Mouse (Mus musculus) cerebellum, adult 8-10 months (tissue): ENCODE data around the gene Cacng1.
A peak's percentile ranks its signal among the peaks of the same experiment; 100 is the strongest.

ENCODE experiments used
- DNase-seq: peaks from one replicate; pipeline ENCODE4 v3.0.0; 2022

The Cacng1 gene

DNA sequence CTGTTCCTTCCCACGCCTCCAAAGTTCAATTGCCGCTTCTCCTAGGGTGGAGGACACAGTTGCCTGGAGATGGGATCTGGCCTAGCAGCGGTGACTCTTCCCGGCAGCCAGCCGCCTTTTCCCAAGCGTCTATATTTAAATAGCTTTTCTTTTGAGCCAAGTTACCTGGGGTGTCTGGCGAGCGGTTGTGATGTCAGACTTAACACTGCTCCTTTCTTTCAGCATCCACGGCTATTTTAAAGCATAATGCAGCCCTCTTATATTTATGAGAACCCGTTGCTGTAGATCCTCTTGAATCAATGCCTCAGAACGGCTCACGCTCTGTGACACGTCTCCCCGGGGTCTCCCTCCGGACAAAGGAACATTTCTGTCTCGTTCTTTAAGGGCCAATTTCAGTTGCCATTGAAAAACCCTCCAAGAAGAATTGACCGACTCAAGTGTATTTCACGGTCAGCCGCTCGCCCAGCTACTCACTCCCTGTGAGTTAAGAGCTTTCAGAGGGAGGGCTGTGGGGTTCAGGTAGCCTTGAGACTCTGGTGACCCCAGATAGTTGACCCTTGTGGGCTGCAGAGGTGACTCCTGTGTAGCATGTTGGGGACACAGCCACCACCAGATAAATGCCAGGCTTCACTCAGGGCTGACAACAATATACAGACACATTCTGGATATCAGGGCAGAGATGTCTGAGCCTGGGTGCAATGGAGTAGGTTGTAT, 8.3 kb downstream of the Cacng1 start:
- DNase-seq: no peak

DNA sequence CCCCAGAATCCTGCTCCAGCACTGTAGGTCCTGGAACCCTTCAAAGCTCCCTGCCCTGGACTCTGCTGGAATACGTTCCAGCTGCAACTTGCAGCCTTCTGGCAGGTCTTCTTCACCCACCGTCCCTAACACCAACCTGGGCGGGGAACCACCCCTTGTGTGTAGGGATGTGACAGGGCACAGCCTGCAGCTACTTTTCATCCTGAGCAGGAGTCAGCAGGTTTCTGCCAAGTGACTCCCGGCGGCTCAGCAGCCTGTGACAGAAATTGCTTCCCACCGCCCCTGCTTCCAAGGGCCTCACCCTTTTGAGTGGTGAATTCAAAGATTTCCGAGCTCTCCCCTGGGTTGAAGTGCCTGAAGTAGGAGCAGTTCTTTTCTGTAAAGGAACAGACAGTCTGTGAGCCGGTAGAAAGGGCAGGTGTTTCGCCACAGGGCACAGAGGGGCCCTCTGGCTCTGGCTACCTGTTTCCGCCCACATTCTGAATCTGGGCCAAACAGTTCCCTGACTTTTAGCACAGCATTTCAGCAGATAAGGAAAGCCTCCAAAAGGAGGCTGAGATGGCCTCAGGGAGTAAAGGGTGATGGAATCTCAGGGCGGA, 10.7 kb downstream of the Cacng1 start:
- DNase-seq: peak; percentile 47

DNA sequence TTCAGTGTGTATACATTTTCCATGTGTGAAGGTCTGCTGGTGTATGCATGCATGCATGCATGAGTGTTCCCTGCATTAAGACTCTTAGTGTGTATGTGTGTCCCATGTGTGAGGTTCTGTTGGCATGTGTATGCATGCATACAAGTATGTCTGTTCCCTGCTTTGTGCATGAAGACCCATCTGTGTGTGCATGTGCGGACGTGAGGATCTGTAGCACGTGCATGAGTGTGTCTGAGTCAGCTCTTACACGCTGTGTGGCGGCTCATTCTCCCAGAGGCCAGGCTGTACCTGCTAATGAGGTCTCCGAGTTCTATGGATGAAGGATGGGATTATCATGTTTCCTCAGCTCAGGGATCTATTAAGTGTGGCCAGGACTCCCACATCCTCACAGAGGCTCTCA, 11.3 kb downstream of the Cacng1 start:
- DNase-seq: no peak

DNA sequence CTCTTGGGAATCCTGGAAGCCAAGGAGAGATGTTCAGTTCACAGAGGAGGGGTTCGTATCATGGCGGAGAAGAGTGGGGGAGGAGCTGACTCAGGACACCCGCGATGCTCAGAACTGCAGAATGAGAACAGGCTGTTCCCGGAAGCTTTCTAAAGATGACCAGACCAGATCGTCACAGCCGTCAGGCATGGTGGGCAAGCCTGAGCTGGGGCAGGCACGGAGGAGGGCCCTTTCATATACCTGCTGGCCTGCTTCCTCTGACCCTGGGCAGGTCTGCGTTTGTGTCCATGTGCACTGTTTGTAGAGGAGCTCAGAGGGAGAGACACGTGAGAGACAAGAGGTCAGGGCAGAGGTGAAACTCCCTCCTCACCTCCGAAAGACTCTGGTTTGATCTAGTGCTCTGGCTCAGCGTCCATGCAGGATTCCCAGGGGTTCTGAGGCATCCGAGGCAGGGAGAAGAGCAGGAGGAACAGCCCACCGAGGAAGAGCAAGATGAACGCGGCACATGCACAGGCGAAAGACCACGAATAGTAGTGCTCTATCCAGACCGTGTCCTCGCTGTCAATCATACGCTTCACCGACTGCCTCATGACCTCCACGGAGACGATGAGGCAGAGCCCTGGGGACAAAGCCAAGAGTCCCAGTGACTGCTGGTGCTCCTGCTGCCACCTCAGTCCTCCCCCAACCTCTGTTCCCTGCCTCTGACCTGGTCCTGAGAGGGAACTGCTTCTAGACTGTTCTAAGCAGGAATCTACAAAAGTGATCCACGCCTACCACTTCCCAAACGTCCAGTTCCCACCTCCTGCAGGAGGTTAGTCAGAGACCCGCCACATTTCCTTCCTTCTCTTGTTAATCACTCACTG, 12.8 kb downstream of the Cacng1 start:
- no peak for DNase-seq

DNA sequence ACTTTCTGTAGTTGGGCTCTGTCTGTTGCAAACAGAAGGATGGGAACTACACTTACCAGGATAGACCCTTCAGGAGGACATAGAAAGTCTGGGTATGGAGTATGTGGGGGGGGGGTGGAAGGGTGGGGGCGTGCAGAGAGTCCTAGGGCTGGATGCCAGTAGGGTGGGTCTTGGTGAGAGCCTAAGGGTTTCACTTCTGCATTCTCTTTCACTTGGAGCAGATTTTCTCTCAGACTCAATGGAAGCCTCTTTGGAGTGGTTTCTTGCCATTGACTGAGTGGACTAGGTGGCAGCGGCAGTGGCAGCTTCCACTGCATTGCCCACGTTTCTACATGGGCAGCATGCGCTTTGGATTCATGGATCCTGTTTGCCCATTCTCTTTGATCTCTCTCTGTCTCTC, 16.4 kb downstream of the Cacng1 start:
- no peak for DNase-seq

DNA sequence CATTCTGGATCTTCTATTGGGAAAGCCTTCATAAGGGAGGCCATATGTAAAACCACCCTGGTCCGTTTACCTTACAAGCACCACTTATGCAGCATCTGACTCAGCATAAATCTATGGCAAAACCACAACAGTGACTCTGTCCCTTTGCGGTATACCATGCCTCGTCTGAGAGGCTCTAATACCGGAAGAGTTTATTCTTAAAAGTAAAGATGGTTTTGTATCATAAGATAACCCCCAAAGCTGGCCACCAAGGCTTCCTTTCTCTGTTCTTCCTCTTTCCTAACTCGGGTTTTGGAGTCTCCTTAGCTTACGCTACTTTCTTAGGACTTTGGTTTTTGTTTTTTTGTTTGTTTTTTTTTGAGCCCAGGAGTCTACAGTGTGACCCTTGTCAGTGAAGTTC, 23.0 kb downstream of the Cacng1 start:
- DNase-seq: no peak

DNA sequence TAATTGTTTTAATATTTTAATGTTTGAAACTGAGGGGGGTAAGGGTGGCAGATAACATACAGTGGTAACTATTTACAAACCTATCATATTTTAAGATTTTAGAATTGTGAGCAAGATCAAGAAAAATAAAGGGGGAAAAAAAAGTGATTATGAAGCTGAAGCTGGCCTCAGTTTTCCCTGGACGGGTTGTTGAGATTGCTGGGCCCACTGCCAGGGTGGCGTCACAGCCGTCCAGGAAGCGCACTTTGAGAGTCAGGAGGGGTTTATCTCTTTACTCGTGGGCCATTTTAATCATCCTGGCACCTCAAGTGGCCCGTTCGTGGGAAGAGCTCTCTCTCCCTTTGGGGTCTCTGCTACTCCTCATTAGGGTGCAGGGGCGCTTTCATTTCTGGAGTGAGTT, 24.8 kb downstream of the Cacng1 start:
- no peak for DNase-seq

DNA sequence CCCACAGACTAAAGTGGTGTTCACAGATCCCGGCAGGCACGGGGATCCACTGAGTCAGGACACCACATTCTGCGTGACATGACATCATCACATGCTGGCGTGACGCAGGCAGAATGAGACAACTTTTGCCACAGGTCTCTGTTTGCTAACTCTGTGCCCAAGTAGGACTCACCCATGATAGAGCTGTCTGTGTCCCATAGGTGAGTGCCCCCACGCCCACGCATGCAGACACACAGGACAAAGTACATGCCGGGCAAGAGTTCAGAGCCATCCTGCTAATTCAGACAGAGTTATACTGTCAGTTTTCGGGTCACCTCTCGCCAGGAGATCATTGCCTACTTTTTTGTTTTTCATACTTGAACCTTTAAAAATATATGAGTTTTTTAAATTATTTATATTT, 27.8 kb downstream of the Cacng1 start:
- no peak for DNase-seq

DNA sequence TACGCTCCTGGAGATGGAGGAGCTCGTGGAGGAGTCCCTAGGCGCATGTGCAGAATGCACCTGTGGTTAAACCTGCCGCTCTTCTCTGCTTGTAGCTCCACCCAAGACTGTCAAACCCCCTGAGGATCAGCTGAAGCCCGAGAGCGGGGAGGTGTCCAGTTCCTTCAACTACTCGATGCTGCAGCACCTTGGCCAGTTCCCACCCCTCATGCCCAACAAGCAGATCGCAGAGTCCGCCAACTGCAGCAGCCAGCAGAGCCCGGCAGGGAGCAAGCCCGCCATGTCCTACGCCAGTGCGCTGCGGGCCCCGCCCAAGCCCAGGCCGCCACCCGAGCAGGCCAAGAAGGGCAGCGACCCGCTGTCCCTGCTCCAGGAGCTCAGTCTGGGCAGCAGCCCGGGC, 30.0 kb downstream of the Cacng1 start:
- DNase-seq: no peak

DNA sequence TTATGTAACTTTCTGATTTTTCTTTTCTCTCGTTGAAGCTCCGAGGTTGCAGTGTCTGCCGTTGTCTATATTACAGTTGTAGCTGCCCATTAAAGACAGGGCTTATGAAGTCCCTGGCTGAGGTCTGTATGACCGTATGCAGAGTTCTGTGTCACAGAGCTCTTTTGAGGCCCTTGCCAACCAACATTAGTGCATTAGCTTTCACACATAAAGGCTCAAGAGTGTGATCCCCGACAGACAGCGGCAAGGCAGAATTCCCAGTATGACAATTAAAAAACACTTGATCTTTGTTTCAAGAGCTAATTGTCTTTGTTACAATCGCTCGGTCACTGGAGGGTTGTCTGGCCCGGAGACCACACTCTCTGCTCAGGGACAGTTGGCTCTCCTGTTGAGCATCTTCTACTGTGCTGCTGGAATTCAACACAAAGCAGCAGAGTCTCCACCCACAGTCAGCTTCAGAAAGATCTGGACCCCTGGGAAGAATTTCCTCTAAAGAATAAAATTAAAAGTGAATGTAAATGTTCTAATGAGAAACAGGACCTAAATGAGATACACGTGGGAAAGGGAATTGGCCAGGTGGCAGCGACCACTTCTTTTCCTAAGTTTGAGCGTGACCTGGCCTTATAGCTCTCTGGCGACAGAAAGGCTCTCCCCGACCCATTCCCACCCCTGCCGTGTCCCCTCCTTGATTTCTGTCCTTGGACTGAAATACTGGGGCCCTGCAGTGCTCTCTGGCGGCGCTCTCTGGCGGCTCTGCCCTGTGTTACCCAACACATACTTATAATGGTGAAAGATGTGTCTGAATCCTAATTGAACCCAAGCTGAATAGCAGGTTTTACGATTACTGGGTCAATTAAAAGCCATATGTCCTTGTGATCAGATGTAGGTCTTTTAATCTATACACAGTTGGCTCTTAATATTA, 32.5 kb downstream of the Cacng1 start:
- no peak for DNase-seq

DNA sequence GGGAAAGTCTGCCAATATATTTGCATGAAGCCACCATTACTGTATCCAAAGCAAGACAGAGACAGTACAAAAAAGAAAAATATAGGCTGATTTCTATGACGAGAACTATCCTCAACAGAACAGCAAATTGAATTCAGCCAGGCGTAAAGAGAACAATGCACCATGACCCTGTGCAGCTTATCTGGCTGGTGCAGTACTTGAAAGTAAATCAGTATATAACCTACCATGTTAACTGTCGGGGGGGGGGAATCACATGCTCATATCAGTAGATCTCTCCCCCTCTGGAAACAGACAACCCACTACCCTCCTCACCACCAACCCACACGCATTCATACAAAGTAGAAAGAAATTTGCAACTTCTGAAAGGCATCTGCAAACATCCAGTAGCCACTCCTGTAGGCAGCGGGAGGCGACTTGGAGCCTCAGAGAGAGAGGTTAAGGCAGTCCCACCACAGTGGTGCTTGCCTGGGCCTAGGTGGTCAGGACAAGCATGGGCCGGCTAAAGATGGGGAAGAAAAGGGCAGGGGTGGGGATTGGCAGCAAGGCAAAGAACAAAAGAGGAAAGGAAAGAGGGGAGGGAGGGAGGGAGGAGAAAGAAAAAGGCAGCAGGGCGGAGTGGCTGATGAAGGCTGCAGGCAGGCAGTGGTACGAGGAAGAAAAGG, 33.5 kb downstream of the Cacng1 start:
- no peak for DNase-seq

DNA sequence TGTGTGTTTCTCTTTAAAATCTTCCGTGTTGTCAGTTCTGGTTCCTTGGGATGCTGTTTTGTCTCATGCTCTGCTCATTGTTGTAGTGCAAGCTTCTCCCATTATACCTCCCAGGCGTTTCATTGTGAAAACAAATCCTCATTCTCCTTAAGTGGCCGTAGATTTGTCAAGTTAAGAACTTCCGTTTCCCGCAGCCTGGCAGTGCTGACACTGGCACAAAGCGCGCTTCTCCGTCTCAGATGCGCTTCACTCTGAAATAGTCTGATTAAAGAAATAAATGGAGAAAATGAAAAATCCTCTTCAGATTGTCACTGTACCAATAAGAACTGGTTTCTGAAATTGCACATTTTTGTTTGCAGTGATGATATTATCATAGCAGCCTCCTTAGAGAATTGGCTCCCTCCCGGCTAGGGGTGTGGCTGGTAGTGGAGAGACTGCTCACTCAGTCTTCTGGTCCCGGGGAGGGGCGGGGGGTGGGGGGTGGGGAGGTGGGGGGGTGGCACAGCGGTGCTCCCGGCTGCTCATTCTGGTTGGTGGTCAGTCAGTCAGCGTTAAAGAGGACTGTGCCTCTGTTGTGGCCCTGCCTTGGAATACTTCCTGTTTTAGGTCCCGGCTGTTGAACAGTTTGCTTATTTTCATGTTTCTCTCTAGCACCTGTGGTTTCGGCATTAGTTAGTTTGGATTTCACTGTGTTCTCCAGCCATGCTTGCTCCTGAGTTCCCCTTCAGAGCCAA, 39.9 kb downstream of the Cacng1 start:
- no peak for DNase-seq

DNA sequence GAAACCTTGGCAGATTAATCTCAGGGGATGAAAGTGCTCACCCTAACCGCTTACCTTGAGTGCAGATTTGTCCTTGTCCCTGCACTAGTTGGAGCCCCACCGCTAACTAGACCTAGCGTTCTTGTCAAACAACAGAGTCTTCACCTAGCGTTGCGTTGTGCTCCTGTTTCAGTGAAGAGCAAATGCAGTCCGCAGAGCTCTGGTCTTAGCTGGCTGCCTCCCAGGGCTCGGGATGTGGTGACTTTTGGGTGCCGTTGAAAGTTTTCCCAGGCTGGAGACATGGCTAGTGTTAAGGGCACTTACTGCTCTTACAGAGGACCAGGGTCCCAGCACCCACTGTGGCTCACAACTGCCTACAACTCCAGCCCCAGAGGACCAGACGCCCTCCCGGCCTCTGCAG, 41.1 kb downstream of the Cacng1 start:
- no peak for DNase-seq

DNA sequence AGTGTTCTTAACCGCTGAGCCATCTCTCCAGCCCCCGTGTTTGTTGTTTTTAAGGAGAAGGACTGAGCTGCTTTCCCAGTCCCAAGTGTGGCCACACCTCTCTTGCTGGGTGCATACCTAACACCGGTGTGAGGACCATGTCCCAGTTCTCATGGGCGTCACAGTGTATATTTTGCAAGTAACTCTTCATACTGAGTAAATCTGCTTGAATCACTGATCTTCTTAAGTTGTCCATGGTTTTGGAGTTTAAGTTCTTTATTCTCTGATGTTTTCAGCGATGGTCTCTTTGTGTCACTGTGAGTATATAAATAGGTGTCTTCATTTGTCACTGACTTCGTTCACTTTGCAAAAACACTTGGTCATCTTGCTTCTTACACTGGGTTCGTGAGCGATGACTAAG, 41.7 kb downstream of the Cacng1 start:
- no peak for DNase-seq

DNA sequence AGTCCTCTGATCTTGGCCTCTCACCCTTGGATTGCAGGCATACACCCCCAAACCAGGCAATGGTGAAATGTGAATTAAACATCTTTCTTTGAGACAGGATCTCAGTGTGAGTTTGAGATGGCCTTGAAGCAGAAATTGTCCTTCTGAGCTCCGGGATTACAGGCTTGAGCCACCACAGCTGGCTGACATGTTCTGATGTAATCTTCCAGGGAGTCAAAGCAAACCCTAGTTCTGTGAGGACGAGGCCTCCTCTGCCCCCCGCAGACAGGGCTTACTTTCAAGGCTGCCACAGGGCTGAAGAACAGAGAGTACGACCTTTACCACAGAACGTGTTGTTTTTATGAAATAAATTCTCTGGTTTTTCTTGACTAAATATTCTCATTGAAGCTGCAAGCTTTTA, 42.3 kb downstream of the Cacng1 start:
- no peak for DNase-seq

DNA sequence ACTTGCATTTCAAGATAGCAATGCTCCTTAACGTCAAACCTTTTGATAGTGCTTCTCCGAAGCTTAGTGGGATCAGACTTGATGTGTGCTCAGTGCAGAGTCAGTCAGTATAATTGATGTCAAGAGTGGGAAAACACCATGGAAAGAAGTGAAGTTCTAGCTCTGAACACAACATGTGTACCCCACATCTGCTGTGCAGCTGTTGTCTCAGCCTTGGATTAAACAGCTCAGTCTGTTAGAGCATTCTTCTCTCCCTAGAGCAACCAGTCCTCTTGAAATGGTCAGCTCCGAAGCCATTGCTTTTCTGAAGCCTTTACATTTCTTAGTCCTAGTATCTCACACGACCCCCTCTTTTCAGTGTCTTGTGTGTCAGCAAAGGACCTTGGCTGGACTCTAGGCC, 47.3 kb downstream of the Cacng1 start:
- DNase-seq: no peak

DNA sequence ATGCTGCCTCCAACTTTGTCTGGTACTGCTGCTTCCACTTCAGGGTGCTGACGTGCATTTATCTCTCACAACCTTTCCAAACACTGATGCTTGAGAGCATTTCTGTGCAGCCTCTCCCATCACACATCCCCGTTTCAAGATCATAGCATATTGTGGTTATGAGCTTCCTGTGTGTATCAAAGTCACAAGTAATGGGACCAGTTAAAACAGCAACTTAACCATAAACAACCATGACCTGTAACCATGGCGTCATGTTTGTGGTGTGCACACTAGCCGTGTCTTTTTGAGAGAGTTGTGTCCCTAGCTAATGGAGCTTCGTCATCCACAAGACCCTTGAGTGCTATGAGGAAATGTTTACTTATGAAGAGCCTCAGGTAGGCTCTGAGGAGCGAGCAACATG, 48.1 kb downstream of the Cacng1 start:
- no peak for DNase-seq

DNA sequence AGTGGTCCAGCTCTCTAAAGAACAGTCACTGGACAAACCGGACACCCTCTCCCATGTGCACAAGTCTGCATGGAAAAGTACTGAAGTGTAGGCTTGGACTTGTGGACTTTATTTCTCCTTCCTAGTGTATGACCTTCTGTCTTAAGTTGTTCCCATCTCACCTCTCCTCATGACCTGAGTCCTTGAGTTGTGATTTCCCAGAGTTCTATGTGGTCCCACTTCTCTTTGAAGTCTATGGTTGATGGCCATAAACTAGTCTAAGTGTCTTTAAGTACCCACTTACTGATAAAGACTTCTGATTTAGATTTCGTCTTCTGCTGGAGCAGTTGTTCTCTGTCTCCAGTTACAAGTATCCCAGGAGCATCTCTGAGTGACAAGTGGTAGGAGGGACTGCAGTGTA, 48.8 kb downstream of the Cacng1 start:
- no peak for DNase-seq

DNA sequence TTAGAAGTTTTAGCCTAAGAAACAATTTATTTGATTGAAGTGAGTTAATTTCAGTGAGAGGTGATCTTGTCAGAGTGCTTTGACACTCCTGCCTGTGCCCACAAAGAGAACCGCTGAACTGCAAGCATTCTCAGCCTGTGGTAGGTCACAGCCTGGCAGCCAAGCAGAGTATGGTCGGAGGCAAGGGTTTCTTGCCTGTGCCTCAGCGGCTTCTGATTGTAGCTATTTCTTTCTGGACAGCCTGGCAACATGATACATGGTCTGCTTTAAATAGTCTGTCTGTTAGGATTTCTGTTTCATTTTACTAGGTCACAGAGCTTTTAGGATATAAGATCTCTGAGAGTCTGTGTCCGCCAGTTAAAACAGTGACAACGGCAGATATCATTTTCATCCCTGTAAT, 53.7 kb downstream of the Cacng1 start:
- DNase-seq: no peak

DNA sequence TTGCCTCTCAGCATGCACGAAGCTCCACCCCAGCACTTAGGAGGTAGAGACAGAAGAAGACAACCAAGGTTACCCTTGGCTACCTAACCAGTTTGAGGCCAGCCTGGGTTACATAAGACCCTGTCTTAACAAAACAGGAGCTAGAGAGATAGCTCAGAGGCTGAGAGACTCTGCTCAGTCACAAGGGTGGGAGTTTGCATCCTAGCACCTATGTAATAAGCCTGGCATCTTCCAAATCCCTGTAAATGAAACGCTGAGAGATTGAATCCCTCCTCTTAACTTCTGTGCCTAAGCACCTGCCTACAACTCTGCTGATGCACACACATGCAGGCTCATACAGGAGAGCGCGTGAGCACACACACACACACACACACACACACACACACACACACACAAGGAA, 55.9 kb downstream of the Cacng1 start:
- DNase-seq: no peak

DNA sequence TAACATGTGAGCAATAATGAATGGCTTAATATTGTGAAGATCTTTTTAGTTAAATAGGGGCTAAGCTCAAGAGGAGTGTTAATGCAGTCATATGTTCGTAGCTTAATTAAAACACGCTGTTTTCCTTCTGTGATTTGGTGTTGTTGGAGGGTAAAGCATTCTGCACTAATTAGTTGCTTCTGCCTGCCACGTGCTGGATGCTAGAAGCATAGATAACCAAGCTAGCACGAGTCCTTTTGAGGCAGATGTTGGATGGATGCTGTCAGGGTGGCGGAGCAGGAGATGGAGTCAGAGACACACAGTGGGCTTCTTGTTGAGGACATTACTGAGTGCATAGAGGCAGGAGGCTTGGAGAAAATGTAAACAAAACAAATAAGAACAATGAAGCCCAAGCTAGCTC, 59.2 kb downstream of the Cacng1 start:
- no peak for DNase-seq

DNA sequence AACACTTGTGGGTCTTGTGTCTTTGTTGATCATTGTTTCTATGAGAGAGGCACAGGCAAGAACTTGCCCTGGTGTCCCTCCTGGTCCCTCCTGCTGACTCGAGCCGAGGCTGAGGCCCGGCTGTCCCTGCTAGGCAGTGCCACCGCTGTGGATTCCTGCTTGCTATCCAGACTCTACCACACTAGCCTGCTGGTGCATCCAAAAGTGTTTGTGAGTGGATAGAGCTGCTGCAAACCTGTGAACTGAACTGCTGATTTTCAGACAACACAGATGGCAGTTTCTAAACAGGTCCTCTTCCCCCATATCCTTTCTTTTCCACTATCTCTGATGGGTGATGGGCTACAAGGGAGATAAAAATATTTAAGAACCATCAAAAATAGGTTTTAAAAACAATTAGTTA, 60.8 kb downstream of the Cacng1 start:
- no peak for DNase-seq
